Mouse (Mus musculus) heart, postnatal 10 days (tissue): Measurements from ENCODE around the gene Grap. TPM values are rescaled to one million over a fixed set of nuclear protein-coding genes. Genes with fewer than 3 reads are reported as not detected.

Experiments
- DNase-seq, 2 experiments: peaks; one replicate each; pipeline ENCODE4 v3.0.0; 2021
- intact Hi-C: fragments of 180-260 bp; cut with DNase I; formaldehyde crosslinking; loops from one replicate; pipeline ENCODE4 v1.15.1; 2025
- total RNA-seq, 2 experiments: library from RNA; stranded (reverse); gene quantifications; 2 replicates each; pipeline ENCODE4 v1.2.3; 2021

Grap gene
- total RNA-seq, 2 experiments from 2014 or later: 13.4 to 14.4 TPM

- no peak for DNase-seq
- intact Hi-C loops: no loop called here
Observed at GRCm38 (mm10) chr11:61676216-61676854, 23.3 kb downstream of the Grap start.

GRCm38 (mm10) chr11:61677709-61678108, 24.6 kb downstream of the Grap start:
- no peak for DNase-seq
- intact Hi-C loops: no loop called here

- intact Hi-C loops: no loop called here
- no peak for DNase-seq
Observed at GRCm38 (mm10) chr11:61679091-61679866, 26.2 kb downstream of the Grap start.

- peak; percentile 37 to 56 for DNase-seq
- intact Hi-C loops: no loop called here
Observed at GRCm38 (mm10) chr11:61683907-61684731, 31.1 kb downstream of the Grap start, which contains the start of gene Fam83g. Gene Fam83g (plus strand): TSS chr11:61684091.

- no peak for DNase-seq
- intact Hi-C loops: no loop called here
Observed at GRCm38 (mm10) chr11:61685119-61685725, 32.2 kb downstream of the Grap start.

GRCm38 (mm10) chr11:61686141-61686540, 33.1 kb downstream of the Grap start:
- DNase-seq: no peak
- intact Hi-C loops: no loop called here

- no peak for DNase-seq
- intact Hi-C loops: no loop called here
Observed at GRCm38 (mm10) chr11:61686906-61687453, 33.9 kb downstream of the Grap start.

GRCm38 (mm10) chr11:61687595-61687994, 34.5 kb downstream of the Grap start:
- intact Hi-C loops: no loop called here
- no peak for DNase-seq

- intact Hi-C loops: no loop called here
Observed at GRCm38 (mm10) chr11:61692996-61693395, 39.9 kb downstream of the Grap start.

GRCm38 (mm10) chr11:61698852-61699251, 45.8 kb downstream of the Grap start:
- DNase-seq: no peak
- intact Hi-C loops: no loop called here

More at GRCm38 (mm10) chr11:61692996-61693395, 39.9 kb downstream of the Grap start:
- no peak for DNase-seq

- intact Hi-C loops: no loop called here
- no peak for DNase-seq
Observed at GRCm38 (mm10) chr11:61699460-61699859, 46.4 kb downstream of the Grap start.

GRCm38 (mm10) chr11:61699933-61700332, 46.9 kb downstream of the Grap start:
- intact Hi-C loops: no loop called here
- peak; percentile 48 to 51 for DNase-seq

- intact Hi-C loops: no loop called here
- no peak for DNase-seq
Observed at GRCm38 (mm10) chr11:61701696-61702095, 48.6 kb downstream of the Grap start.

- intact Hi-C loops: no loop called here
- no peak for DNase-seq
Observed at GRCm38 (mm10) chr11:61702494-61702893, 49.4 kb downstream of the Grap start.

- no peak for DNase-seq
- intact Hi-C loops: no loop called here
Observed at GRCm38 (mm10) chr11:61705581-61705980, 52.5 kb downstream of the Grap start.

GRCm38 (mm10) chr11:61706232-61706631, 53.2 kb downstream of the Grap start:
- DNase-seq: no peak

GRCm38 (mm10) chr11:61708928-61709327, 55.9 kb downstream of the Grap start:
- intact Hi-C loops: no loop called here
- DNase-seq: no peak

More at GRCm38 (mm10) chr11:61706232-61706631, 53.2 kb downstream of the Grap start:
- intact Hi-C loops: no loop called here

GRCm38 (mm10) chr11:61713157-61713855, 60.2 kb downstream of the Grap start:
- DNase-seq: no peak
- intact Hi-C loops: loop anchor here (5.0 kb wide), 2 partner anchors 206 to 296 kb away; partner anchors contain the start of gene B9d1

GRCm38 (mm10) chr11:61714346-61715117, 61.5 kb downstream of the Grap start:
- DNase-seq: peak; percentile 81 to 87
- intact Hi-C loops: loop anchor here (1.0 to 5.0 kb wide), 6 partner anchors 48 to 367 kb away; partner anchors contain the start of gene B9d1
